Mouse (Mus musculus): Measurements from ENCODE around the gene Alkbh1. TPM values are rescaled to one million over a fixed set of nuclear protein-coding genes. Genes with fewer than 3 reads are reported as not detected.
"Not testable (repeated sequence)": the region's sequence is repeated elsewhere in the genome, so short reads cannot be mapped to it uniquely, and the experiment has no call there.

The Alkbh1 gene
- 10 to 100 TPM; 44.0 to 72.1 (median 63.5) TPM for polyA plus RNA-seq (2017; shearing (Covaris generic))

DNA sequence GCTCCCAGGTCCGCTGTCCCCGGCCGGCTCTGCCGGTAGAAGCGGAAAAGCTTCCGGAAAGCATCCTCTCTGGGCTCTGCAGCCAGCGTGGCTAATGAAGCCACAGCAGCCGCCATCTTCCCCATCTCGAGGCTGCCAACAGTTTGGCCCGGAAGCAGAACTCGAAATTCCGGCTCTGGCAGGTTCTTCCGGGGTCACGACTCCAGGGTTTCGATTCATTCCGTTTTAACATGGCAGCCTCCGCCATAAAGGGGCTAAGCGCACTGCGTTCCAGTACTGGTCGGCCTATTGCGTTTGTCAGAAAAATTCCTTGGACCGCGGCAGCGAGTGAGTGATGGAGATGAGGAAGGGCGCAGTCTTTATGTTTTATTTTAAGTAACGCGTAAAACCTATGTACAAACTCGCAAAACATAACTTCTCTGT lies at the start of gene Alkbh1, which contains the start of gene Slirp:
Gene Alkbh1 (minus strand): TSS at position 318 of the 423 bp plus-strand sequence.
Gene Slirp (plus strand): TSS at position 197 of the 423 bp plus-strand sequence.
- ATAC-seq = peak; percentile 94

GRCm38 (mm10) chr12:87488683-87489082 lies 44.9 kb upstream of the Alkbh1 start:
- not testable (repeated sequence) for ATAC-seq

GRCm38 (mm10) chr12:87482482-87482881 lies 38.7 kb upstream of the Alkbh1 start:
- ATAC-seq = not testable (repeated sequence)

- ATAC-seq = no peak
Measured at GRCm38 (mm10) chr12:87474756-87475155, 30.9 kb upstream of the Alkbh1 start.

DNA sequence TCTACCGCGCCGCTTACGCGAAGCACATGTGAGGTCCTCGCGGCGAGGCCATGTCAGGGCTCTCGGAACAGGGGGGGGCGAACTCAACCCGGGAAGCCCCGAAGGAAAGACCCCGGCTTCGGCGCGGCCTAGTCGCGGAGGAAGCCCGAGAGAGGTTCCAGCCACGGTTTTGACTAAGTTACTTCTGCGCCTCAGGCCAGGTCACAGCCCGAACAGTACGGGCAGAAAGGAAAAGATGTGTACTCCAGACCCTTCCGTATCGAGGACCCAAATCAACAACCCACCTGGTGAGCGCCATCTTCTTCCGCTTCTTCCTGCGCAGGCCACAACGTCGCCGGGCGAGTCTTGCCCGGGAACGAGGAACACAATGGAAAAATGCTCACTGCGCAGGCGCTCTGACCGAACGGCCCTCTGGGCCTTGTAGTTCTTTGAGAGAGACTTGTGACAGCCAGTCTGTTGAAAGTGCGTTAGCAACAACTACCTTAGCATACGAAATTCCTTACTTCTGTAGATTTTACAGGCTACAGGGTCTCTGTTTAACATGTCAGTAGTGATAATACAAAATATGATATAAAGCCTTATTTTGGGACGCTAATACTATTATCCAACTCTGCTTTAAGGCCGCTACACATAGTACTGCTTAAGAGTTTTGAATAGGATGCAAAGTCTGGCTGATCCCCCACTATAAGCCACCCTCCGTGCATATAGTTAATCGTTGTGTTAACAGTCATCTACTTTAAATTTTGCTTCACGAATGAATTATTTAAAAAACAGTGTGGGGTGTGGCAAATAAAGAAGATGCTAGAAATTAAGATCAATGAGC lies 28.4 kb upstream of the Alkbh1 start, which contains the start of gene Snw1:
Gene Snw1 (minus strand): TSS at position 311 of the 823 bp plus-strand sequence.
- peak; percentile 95 for ATAC-seq

GRCm38 (mm10) chr12:87471421-87471963 lies 27.7 kb upstream of the Alkbh1 start:
- ATAC-seq = no peak

- no peak for ATAC-seq
Measured at GRCm38 (mm10) chr12:87470263-87471136, 26.7 kb upstream of the Alkbh1 start.

GRCm38 (mm10) chr12:87464678-87465297 lies 21.0 kb upstream of the Alkbh1 start:
- no peak for ATAC-seq

DNA sequence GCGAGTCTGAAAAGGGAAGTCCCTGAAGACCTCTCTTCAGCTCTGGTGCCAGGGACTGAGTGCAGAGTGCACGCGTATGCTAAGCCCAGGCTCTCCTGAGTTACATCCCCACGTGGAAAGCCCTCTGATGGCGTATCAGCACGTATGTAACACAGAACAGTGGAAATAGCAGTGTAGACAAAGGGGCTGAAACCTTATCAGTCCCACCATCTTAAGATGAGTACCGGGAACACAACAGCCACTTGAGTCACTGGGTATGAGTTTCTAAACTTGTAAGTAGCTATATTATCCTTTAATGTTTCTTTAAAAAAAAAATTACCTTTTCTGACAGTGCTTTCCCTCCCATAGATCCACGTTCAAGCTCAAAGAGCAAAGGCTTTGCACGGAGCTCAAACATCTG lies 5.6 kb upstream of the Alkbh1 start:
- ATAC-seq = no peak

GRCm38 (mm10) chr12:87444211-87444610 lies 394 bp upstream of the Alkbh1 start:
- no peak for ATAC-seq

DNA sequence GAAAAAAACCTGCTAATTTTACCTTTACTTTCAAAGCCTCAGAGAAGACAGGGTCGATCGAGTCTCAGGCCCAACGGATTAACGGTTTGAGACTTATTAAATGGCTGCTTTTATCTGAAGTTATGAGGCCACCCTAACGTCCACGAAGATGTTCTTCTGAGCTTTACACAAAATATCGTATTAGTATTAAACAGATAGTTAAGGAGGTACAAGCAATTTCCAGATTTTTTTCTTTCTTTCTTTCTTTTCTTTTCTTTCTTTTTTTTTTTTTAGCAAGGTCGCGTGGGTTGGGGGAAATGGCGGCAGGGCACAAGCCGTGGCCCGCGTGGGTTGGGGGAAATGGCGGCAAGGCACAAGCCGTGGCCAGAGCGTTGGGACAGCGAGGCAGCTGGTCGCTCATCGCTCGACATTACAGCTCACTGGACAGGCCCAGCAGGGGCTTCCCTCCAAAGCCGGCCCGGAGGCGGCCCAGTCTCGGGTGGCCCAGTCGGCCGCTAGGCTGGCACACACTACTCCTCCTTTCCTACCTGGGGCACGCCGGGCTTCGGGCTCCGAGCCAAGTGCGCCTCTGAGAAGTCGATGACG lies 610 bp downstream of the Alkbh1 start:
- ATAC-seq = peak; percentile 55

- ATAC-seq = no peak
Measured at GRCm38 (mm10) chr12:87442177-87443114, 1.4 kb downstream of the Alkbh1 start.

DNA sequence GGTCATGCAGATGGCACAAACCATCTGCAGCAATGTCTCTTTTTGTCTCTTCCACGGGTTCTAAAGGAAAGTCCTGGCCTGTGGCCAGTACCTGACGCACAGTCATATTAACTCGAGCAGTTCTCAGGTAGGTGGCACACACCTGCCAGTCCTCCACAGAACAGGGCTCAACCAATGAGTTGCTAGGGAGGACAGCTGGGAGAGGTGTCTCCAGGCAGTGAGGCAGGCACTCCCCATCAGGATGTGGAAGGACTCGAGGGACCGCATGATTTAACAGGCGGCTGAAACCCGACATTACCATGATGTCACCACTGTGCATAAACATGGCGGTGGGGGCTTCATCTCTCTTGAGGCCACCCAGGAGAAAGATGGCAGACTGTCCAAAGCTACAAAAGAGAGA lies 14.9 kb downstream of the Alkbh1 start:
- ATAC-seq = no peak

DNA sequence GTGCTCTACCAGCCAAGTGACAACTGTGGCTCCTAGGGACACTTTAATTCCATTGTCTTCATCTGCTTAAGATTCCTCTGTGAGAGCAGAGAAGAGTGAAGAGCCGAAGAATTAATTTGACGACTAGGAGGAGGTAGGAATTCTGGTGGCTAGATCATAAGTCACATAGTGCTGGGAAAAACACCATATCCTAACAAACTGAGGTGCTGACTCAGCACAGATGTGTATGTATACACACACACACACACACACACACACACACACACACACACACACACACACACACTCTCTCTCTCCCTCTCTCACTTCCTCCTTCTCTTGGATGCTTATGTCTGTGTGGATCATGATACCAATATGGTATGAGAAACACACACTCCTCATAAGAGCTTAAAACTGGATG lies 15.5 kb downstream of the Alkbh1 start:
- ATAC-seq = no peak

DNA sequence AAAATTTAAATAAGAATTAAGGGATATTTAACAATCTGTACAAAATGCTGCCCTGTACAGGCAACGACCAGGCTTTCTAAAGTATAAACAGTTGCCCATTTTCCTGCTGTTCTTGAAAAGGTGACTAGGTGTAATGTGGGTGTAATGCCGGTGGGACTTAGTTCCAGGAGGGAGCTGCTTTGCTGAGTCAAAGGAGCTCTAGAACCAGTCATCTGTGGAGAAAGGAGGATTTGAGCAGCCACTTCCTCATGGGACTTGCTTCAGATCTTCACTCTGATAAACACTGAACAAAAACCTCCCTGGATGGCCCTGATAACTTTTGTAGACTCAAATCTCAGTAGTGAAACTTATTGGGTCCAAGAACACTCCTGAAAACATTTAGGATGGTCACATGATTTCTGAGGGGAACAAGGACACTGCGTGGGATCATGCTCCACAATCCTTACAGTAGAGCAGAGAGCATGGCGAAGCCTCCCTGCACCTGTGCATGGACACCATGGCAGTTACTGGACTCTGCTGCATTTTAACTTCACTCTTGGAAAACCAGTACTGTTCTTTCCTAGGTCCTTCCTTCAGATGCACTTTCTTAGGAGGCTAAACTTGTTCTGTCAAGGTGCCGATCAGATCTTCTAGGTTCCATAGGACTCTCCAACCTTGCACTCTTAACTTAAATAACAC lies 17.3 kb downstream of the Alkbh1 start:
- ATAC-seq = no peak

DNA sequence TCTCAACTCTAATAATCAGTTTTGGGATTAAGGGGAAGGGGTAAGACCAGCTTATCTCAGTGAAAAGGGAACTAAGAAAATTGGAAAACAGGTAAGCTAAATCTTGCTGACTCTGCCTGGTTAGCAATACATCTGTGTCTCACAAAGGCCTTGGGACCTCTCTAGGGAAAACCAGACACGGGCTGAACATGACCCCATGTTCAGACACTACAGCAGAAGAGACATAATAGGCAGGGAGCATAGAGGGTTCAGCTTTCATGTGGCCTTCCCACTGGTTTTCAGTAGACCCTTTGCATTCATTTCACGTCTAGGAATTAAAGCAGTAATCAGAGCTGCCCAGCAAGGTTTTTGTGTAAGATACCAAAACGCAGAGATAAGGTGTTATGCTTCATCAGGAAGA lies 19.3 kb downstream of the Alkbh1 start:
- no peak for ATAC-seq

DNA sequence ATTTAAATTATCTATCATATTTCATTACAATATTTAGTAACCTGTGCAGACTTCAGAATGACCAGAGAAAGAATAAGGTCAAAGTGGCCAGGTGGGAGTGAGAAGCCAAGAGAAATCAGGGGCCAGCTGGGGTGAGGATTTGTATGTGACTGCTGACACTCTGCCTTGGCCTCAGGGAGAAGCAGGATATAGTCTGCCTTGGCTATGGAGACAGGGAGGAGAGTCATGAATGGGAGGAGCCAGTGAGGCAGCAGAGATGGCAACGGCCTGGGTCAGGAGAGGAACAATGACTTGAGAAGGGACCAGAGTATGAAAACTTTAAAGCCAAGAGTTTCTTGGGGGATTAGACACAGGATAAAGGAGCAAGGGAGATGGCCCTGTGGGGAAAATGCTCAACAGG lies 20.1 kb downstream of the Alkbh1 start:
- ATAC-seq = no peak

DNA sequence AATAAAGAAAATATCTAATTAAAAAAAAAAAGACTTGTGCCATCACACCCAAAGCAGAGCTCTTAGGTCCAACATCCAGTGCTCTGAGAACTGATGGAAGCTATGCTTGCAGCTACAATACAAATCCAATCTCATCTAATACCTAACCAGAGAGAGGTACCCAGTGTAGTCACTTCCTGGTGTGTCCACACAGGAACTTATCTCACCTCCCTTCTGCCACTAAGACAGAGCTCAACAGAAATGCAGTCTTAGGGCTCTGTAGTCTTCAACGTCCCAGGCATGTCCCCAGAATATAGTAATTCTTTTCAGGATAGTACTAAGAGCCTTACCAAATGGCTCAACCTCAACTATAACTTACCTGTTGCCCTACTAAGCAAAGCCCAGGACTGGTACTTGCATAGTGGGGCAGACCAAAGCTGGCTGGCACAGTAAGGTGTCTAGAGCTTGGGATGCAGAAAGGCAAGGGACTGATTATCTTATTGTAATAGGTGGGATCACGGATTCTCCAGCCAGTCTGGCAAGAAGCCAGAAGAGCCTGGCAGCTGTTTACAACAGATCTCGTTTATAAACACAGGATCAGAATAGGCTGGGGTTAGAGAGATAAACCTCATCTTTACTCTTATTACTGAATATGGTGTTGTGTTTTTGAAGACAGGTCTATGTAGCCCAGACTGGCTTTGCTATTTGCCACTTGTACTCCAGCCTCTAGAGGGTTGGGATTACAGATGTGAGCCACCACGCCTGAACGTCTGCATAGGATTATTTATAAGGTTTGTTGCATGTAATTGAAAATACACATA lies 21.9 kb downstream of the Alkbh1 start:
- ATAC-seq = no peak

- no peak for ATAC-seq
Measured at GRCm38 (mm10) chr12:87419974-87420485, 23.8 kb downstream of the Alkbh1 start.
